Mouse (Mus musculus): ENCODE measurements around the gene Neu2. TPM values are rescaled to one million over a fixed set of nuclear protein-coding genes. Genes with fewer than 3 reads are reported as not detected.

Gene Neu2
- total RNA-seq, 2 experiments from 2014 or later: 0.46 to 0.83 TPM

DNA sequence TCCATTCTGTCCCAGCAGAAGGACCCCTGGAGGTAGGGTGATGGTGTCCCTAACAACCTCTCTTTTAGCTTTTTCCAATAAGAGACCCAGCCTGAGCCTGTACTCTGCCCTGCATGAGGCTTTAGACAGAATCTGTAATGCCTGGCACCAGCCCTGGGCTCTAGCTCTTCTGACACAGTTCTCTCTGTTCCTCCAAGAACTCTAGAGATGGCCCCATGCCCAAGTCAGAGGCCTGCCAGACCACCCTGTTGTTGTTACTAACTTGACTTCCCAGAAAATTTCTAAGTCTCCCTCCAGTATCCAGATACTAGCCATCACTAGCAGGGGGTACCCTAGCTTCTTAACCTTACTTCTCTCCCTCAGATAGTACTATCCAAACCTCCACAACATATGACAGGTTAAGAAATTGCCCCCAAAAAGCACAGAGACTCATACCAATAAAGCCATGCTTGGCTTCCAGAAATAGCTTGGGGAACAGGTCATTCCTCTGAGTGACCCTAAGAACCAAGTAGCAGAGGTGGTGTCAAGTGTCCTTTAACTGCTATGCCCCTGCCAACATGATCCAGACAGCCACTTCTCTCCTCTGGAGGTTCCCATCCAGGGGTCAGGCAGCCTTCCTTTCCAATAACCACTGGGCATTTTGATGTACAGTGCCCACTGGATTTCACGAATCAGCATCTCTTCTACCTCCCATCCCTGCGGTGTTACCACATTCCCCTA lies 105.0 kb downstream of the Neu2 start:
- DNase-seq (ENCODE audit: low spot score in 2 of 2): peak in 1 of 2 experiments; percentile 33

DNA sequence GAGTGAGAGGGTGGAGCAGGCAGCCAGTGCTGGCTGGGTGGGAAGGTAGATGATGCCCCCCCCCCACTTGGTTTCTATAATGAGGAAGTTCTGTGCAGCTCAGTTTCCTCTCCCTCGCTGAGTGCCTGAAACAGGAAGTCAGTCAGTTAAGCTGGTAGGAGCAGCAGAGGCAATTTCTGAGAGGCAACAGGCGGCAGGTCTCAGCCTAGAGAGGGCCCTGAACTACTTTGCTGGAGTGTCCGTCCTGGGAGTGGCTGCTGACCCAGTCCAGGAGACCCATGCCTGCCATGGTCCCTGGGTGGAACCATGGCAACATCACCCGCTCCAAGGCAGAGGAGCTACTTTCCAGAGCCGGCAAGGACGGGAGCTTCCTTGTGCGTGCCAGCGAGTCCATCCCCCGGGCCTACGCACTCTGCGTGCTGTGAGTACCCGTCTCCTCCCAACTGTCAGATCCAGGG lies 110.6 kb downstream of the Neu2 start, which contains the start of gene Inpp5d:
Gene Inpp5d, plus strand, starts transcription at position 102 of the 458 bp plus-strand sequence.
- no peak for DNase-seq (ENCODE audit: low spot score in 2 of 2)

DNA sequence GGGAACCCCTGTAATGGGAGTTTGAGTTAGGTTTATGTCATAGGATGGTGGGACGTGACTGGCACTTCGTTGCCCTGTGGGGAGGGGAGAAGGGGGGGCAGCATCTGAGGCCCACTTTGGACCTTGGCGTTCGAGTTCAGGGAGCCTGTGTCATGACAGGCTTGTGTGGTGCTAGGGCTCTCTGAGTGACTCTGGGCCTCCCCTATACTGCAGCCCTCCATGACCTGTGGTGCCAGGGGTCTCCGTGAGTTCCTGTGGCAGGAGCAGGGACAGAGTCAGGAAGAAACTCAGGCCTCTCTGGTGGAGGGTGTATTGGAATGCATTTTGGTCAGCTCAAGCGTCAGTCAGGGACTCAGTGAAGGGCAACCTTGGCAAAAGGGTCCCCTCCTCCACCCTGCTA lies 111.0 kb downstream of the Neu2 start:
- DNase-seq (ENCODE audit: low spot score in 2 of 2): no peak

DNA sequence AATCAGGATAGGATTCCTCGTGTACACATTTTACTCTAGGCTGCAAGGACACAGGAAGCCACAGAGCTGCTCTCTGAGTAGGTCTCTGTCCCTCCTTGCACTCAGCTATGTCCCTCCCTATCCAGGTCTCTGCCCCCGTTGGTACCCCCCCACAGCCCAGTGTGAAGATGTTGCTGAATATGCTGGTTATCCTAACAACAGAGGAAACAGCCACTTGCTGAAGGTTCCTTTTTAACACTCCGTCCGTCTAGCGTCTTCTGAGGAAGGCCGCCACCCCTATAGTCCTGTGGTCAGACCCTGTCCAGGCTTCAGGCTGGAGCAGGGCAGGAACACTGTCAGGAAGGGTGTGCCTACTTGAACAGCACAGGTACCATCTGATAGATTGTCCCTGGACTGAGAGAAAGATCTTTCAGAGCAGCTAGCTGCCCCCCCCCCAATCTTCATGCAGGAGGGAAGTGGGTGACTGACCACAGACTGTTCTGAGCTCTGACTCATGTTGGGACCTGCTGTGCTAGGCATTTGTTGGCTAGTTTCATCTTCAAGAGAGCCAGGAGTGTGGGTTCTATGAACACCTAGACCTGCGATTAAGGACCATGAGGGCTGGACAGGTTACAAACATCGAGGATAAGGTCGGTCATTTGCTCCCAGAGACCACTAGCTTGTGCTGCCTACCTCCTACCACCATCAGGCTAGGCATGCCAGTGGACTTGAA lies 111.6 kb downstream of the Neu2 start:
- DNase-seq (ENCODE audit: low spot score in 2 of 2): no peak

DNA sequence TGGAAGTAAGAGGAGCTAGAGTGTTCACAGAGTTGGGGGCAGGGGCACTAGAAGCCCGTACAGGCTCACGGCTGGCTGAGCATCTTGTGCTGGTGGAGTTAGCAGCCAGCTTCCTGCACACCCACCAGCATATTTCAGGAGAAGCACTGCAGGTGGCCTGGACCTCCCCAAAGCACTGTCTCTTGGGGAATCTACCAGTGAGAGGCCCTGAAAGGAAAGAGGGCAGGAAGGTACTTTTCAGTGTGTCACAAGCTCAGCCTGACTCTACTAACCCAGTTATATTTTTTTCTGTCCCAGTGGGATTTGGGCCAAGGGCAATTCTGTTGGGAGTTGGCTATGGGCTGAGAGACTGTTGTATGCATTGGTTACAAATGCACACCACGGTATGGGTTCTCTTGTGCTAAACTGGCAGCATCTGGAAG lies 112.2 kb downstream of the Neu2 start:
- DNase-seq (ENCODE audit: low spot score in 2 of 2): peak; percentile 25 to 40

DNA sequence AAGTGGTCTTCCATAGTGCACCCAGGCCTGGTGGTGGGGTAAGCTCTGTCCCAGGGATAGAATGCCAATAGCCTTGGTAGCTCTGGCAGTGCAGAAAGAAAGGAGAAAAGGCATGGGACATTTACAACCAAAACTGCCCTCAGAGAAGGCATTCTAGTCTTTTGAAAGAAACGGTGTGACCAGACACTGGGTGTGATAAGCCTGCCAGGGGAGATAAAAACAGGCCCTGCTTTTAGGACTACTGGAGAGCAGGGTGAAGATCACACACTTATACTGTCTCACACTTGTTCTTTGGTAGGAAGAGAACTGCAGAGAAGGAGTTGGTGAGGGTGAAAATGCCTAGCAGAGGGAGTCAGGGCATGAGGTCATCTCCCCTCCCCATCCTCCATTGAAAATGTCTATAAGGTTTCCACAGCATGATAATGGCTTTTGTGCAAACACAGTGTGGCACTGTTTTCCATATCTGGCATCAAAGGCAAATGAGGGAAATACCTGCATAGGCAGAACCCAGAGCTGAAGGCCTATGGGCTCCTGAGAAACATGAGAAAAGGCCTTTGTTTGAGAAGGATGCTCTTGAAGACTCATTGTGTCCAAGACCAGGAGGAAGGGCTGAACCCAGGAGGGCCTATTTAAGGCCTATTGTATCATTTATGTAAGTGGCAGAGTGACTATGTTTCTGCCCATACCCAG lies 114.4 kb downstream of the Neu2 start:
- no peak for DNase-seq (ENCODE audit: low spot score in 2 of 2)

DNA sequence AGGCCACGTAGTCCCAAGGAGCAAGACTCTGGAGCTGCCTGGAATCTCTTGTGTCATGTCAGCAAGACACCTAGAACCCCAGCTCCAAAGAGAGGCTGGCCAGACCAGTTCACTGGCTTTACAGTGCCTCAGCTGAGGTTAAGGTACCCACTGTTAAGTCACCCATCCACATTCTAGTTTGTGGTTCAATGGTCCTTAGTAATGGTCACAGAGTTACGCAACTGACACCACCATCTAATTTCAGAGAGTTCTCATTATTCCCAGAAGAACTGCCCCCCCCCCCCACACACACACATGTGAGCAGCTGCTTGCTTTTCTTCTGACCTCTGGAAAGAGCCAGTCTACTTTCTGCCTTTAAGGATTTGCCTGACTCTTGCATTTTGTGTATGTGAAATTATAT lies 115.1 kb downstream of the Neu2 start:
- no peak for DNase-seq (ENCODE audit: low spot score in 2 of 2)

DNA sequence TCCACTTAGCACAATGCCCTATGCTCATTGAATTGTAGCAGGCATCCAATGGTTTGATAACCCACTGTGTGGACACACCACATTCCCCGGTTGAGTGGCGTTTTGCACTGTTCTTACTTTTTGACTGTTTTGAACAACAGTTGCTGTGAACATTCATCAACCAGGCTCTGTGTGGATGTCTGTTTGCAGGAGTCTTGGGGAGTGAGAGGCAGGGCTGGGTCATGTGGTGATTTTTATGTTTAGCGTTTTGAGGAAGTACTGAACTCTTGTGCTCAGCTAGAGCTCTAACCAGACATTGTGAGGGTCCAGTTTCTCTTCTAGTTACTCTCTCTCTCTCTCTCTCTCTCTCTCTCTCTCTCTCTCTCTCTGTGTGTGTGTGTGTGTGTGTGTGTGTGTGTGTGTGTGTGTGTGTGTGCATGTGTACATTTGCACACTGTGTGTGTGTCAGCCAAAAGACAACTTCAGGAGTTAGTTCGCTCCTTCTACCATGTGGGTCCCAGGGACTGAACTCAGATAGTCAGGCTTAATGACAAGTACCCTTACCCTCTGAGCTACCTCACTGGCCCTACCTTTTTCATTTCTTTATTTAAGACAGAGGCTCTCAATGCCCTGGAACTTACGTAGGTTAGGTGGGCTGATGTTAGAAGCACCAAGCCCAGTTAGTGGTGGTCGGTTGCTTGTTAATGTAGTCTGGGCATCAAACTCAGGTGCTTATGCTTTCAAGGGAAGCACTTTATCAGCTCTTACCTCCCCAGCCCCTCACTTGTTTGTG lies 115.8 kb downstream of the Neu2 start:
- no peak for DNase-seq (ENCODE audit: low spot score in 2 of 2)

DNA sequence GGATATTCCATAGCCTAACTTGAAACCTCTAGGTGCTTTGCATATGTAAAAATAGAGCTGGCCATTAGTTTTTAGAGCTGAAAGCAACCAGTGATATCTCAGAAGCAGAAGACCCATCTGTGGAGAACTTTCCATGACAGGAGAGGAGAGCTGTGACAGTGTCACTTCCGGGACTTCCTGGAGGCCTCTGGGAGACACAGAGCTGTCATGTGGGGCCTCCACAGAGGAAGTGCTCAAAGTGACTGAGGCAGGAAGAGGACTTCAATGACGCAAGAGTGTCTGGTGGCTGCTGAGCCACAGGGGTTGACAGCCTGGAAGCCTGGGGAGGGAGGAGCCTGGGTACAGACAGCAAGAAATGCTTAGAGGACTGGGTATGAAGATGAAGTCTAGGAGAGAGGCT lies 116.7 kb downstream of the Neu2 start:
- no peak for DNase-seq (ENCODE audit: low spot score in 2 of 2)

DNA sequence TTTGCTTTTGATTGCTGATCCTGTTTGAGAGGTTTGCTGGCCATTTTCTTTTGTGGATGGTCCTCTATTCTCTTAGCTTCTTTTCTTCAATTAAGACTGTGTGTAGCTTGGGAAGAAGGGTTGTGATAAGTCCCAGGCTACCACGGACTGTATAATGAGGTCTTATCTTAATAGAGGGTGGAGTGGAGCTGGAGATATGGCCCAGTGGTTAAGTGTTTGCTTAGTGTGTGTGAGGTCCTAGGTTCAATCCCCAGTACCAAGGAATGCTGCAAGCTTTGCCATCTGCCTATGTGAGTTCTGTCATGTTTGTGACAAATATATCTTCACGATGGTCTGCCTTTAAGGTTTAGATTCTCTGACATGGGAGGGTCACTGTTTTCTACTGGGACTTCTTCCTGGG lies 118.4 kb downstream of the Neu2 start:
- DNase-seq (ENCODE audit: low spot score in 2 of 2): no peak

DNA sequence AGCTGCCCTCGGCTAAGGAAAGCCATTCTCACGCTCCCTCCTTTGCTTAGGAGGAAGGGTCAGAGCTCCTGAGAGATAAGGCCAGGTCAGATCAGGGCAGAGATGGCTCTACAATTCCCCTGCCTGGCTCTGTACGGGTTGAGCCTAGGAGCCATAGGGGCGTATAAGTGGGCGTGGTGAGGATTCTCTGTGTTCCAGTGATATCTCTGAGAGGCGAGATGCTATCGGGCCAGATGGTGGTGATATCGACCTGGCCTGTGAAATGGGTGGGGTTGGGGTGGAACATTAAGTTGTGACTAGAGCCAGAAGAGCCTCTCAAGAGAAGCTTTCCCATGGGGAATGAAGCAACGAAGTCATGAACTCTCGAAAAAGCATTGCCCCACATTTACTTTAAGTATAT lies 121.9 kb downstream of the Neu2 start:
- DNase-seq (ENCODE audit: low spot score in 2 of 2): no peak

DNA sequence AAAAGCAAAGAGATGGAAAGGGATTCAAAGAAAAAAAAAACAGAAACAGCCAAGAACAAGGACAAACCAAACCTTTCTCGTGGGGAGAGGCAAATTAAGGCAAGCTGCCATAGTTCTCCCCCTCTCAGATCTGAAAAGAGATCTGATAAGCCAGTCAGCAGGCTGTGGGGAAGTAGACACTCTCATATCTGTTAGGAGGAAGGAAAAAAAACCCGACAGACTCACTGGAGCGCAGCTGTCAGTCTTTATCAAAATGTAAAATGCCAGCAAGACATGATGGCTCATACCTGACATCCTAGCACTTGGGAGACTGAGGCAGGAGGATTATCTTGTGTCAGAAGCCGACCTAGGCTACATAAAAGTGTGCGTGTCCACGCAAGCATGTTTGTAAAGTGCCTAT lies 122.5 kb downstream of the Neu2 start:
- no peak for DNase-seq (ENCODE audit: low spot score in 2 of 2)

DNA sequence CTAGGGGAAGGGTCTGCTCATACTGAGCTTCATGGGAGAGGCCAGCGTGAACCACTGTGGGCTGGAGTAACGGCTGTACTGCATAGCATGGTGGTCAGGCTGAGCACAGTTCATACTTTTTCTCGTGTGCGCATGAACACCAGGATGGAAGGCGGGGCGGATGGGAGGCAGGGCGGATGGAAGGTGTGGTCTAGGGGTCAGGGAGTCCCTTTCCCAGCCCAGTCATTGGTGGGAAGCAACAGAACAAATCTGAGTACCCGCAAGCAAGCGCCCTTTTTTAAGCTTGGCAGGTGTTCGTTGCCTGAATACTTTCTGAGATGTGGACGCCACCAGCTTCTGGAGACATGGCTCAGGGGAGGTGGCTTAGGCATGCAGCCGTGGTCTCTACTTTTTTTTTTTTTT lies 127.0 kb downstream of the Neu2 start:
- DNase-seq (ENCODE audit: low spot score in 2 of 2): no peak

DNA sequence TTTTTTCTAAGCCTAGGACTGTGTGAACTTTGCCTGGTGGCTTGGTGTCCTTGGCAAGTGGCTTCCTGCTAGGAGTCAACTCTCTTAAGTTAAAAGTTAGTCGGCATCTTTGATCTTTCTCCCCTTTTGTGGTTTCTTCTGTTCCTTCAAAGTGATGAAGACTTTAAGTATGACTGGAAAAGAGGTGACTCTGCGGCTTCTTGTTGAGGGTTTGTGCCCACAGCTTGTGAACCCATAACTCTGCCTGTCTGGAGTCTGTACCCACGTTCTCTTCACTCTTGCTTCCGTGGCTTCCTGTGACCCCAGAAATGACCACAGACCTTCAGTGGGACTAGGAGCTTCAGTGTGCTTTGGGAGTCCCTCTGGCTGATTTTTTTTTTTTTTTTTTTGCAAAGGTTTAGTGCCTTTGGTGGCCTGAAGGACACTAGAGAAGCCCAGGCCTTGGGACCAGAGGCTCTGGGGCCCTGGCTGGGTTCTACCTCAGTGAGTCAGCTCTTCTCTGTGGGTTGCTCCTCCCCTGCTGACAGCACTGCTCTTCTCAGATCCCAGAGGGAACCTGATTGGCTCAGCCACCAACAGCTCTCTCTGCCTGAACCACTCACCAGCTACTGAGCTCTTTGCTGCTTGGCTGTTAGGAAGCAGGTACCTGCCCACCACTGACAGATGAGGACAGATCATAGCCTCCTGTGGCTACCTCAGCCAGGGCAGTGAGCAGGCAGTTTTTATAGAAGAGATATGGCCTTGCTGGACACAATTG lies 127.6 kb downstream of the Neu2 start:
- no peak for DNase-seq (ENCODE audit: low spot score in 2 of 2)

DNA sequence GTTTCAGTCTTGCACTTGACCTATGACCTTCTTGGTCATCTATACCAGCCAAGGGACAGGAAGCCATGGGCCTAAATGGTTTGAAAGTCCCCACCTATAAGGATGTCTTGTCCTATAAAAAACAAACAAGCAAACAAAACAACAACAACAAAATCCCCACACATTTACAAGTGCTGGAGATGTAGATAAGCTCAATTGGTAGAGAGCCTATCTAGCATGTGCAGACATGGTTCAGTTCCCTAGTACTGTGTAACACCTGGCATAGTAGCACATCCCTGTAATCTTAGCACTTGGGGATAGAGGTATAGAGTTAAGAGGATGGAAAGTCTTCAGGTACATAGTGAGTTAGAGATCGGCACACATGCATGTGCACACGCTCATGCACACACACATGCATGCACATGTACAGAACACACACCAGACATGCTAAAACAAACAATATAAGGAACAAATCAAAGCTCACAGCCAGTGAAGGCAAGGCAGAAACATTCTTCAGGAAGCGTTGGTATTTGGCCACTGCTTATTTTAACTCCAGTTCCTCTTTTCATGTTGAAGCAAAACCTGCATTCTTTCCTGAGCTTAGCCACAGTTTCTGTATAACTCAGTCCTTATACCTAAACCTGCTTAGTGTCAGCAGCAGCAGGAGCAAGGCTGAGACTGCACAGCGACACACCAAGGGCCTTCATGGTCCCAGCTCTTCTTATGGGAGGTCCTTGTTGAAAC lies 128.3 kb downstream of the Neu2 start:
- DNase-seq (ENCODE audit: low spot score in 2 of 2): no peak

DNA sequence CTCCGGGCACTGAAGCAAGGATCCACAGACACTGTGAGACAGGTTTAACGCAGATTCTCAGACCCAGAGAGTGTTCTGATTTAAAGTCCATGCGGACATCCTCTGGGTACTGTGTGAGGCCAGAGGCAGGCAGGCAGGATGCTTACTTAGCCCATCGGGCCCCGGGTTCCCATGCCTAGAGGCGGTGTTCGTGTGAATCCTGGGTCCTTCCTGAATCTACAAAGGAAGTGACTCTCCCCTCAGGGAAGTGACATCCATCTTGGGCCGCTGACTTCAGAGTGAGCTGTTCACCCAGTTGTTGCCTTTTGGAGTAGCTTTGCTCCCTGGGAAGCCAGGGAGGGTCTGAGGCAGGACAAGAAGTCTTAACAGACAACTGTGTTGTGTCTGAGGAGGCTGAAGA lies 130.0 kb downstream of the Neu2 start:
- no peak for DNase-seq (ENCODE audit: low spot score in 2 of 2)

DNA sequence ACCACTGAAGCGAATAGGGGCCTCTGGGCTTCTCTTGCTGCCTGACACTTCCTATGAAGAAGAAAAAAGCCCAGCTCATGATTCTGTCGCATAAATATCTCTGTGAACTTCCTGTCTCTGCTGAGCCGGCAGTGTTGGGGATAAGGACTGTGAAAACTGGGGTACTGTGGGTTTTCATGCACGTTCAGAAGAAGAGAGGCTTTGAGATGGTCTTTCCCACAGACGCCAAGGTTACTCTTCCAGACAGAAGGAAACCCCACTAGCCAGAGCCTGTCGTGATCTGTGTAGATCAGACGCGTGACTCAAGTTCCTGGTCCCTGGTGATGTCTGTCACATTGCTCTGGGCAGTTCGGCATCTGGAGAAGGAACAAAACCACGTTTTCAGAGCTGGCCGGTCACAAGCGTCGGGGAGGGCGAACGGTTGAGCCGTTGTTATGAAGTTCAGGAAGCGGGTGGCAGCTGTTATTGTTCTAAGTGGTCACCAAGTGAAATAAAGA lies 130.5 kb downstream of the Neu2 start:
- DNase-seq (ENCODE audit: low spot score in 2 of 2): no peak

DNA sequence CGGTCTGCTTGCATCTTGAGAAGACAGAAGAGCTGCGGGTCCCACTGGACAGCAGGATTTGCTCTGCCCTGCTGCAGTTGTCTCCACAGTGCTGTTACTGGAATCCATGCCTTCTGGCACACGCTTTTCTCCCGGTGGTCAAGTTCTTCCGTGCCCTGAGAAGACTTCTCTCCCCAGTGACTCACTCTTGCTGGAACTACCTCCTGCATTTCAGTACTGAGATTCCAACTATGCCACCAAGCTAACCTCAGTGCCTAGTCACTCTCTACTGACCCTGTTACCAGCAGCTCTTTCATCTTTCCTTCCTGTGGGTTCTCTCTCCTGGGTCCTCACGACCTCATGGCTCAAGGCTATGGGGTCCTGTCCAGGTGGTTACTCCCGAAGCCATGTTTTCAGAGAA lies 133.3 kb downstream of the Neu2 start:
- DNase-seq (ENCODE audit: low spot score in 2 of 2): no peak

DNA sequence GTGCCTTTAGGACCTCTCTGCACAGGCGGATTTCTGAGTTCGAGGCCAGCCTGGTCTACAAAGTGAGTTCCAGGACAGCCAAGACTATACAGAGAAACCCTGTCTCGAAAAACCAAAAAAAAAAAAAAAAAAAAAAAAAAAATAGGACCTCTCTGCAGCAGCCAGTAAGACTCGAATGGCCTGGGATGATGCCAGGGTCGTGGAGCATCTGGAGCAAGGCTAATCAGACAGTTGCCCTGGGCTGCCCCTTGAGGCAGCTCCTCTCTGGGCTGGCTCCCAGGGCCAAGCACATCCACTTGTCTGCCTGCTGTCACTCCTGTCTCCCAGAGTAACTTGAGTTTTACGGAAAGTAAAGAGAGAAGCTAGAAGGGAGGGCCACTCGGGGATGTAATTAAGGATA lies 135.4 kb downstream of the Neu2 start:
- no peak for DNase-seq (ENCODE audit: low spot score in 2 of 2)

DNA sequence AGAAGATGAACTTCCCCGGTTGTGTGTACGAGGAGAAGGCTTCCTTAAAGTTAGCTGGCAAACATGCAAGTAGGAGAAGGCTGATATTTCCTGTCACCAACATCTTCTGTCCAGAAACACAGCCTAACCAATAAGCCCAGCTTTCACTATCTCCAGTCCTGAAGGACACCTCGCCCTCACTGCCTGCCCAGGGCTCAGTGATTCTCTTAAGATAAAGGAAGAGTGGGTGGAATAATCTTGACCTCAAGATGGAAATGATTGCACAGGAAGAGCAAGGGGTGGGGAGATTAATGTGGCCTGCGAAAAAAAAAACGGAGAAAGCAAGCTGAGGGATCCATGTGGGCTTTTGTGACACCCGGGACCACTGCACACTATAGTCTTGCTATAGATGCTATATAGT lies 136.1 kb downstream of the Neu2 start:
- no peak for DNase-seq (ENCODE audit: low spot score in 2 of 2)

Measured in layer of hippocampus, postnatal 10 days (tissue).